Mouse (Mus musculus) G1E-ER4 (cell line): Measurements from ENCODE around the gene Zfhx3. TPM values are rescaled to one million over a fixed set of nuclear protein-coding genes. Genes with fewer than 3 reads are reported as not detected.

Source experiments
- GATA1 ChIP-seq: IDR thresholded peaks from one replicate; pipeline ENCODE4 v1.8.0; 2012; ENCODE audit warnings: low read length, inconsistent platforms
- polyA plus RNA-seq: library from polyadenylated mRNA; stranded (reverse); fragments of >175 nt; gene quantifications from 2 replicates; pipeline ENCODE4 v1.2.3, GENCODE M21; 2012

The Zfhx3 gene
- polyA plus RNA-seq, 1 experiment, result not detected

GRCm38 (mm10) chr8:108690576-108691455 lies 748.4 kb downstream of the Zfhx3 start:
- no peak for TF ChIP-seq GATA1

- TF ChIP-seq GATA1, result no peak
Observed at GRCm38 (mm10) chr8:108691456-108692238, 749.2 kb downstream of the Zfhx3 start.

- TF ChIP-seq GATA1, result no peak
Observed at GRCm38 (mm10) chr8:108692239-108692627, 749.8 kb downstream of the Zfhx3 start.

GRCm38 (mm10) chr8:108692669-108693665 lies 750.5 kb downstream of the Zfhx3 start:
- TF ChIP-seq GATA1, result no peak

- TF ChIP-seq GATA1, result no peak
Observed at GRCm38 (mm10) chr8:108693841-108694240, 751.4 kb downstream of the Zfhx3 start.

- no peak for TF ChIP-seq GATA1
Observed at GRCm38 (mm10) chr8:108694516-108694915, 752.1 kb downstream of the Zfhx3 start.

- no peak for TF ChIP-seq GATA1
Observed at GRCm38 (mm10) chr8:108695242-108695880, 752.9 kb downstream of the Zfhx3 start.

GRCm38 (mm10) chr8:108695938-108696630 lies 753.6 kb downstream of the Zfhx3 start:
- no peak for TF ChIP-seq GATA1

GRCm38 (mm10) chr8:108696631-108697410 lies 754.4 kb downstream of the Zfhx3 start:
- no peak for TF ChIP-seq GATA1

- no peak for TF ChIP-seq GATA1
Observed at GRCm38 (mm10) chr8:108697589-108697988, 755.1 kb downstream of the Zfhx3 start.

- no peak for TF ChIP-seq GATA1
Observed at GRCm38 (mm10) chr8:108698101-108698660, 755.7 kb downstream of the Zfhx3 start.

- no peak for TF ChIP-seq GATA1
Observed at GRCm38 (mm10) chr8:108699011-108699410, 756.6 kb downstream of the Zfhx3 start.
